In genomic region chr1:134399735-134400134, GRCm38 (mm10) we compare ENCODE assay signal across 17 mouse cellular contexts. TPM values are rescaled to one million over a fixed set of nuclear protein-coding genes. Genes with fewer than 3 reads are reported as not detected.
DNase-seq lines count a peak whose midpoint lies in the region; TF ChIP-seq lines count a peak whose summit lies in the region.
"Had no signal": no experiment of that assay in that cellular context is flagged by ENCODE, and none has a peak within 500 bp of the region (broad histone marks: within the 10 kb centered on the region; RNA-seq: fewer than 3 reads in every experiment).

No protein-coding gene starts in this region.

- no peak for DNase-seq in gastrocnemius, adult 2 months
- DNase-seq in gastrocnemius, adult 18-20 months (ENCODE audit: low spot score), result no peak
- peak; percentile 40 for DNase-seq in retina, embryonic 14.5 days (ENCODE audit: low spot score)
- no peak for DNase-seq in retina, postnatal 1 day
- DNase-seq in c-Kit-positive CD71-positive TER-119-positive erythroid progenitor cells, embryonic 14.5 days (ENCODE audit: low spot score), result peak; percentile 60
- DNase-seq in right cerebral cortex, postnatal 4 days, result no peak
- DNase-seq in left cerebral cortex, adult 18-20 months (ENCODE audit: low spot score in 2 of 2), result no peak
- DNase-seq: thymus, postnatal 14 days had no signal

- no peaks in the 10 kb centered on the region for H3K4me1 ChIP-seq in small intestine, adult 2 months (ENCODE audit: control insufficient read depth, insufficient read depth, insufficient read length, low read length)
- H3K4me1 ChIP-seq: heart, embryonic 13.5 days; hindbrain, embryonic 12.5 days had no signal

- no peak overlapping the region for H3K27ac ChIP-seq in gastrocnemius, adult 2 months
- H3K27ac ChIP-seq in small intestine, adult 2 months (ENCODE audit: insufficient read depth, low read depth, low read length), result no peak overlapping the region
- H3K27ac ChIP-seq: heart, embryonic 13.5 days; hindbrain, embryonic 12.5 days had no signal

- TF ChIP-seq POLR2A in small intestine, adult 2 months (IDR thresholded peaks at IDR 0.05; ENCODE audit: low read depth, low read length), result no peak

- no peak overlapping the region for H3K4me3 ChIP-seq in gastrocnemius, adult 2 months
- H3K4me3 ChIP-seq in small intestine, adult 2 months (ENCODE audit: low read depth, low read length), result no peak overlapping the region
- H3K4me3 ChIP-seq: heart, embryonic 13.5 days; hindbrain, embryonic 12.5 days had no signal

- 63% methylated on average over 5 of the region's 5 CpGs for WGBS in small intestine, adult 2 months

- H3K27me3 ChIP-seq in small intestine, adult 2 months (ENCODE audit: control insufficient read depth, insufficient read depth, low read length), result no peaks in the 10 kb centered on the region
- H3K27me3 ChIP-seq: heart, embryonic 13.5 days; hindbrain, embryonic 12.5 days had no signal

- intact Hi-C loops in gastrocnemius, adult 2 months (cut with DNase I), result no loop called here

- peak; percentile 34; the same call in 1 of the 2 replicates for TF ChIP-seq CTCF in gastrocnemius, adult 2 months (IDR thresholded peaks at IDR 0.05)
- TF ChIP-seq CTCF in small intestine, adult 2 months (IDR thresholded peaks at IDR 0.05; ENCODE audit: extremely low read depth, insufficient read length, insufficient replicate concordance, low read depth, low read length), result peak; percentile 16; the same call in 1 of the 2 replicates

- H3K36me3 ChIP-seq in small intestine, adult 2 months (ENCODE audit: control insufficient read depth, insufficient read depth, low read length), result no peaks in the 10 kb centered on the region
- H3K36me3 ChIP-seq: heart, embryonic 13.5 days; hindbrain, embryonic 12.5 days had no signal

RNA-seq across cellular contexts. Expression of gene Cyb5r1, which starts 5.6 kb away (rescaled TPM):
- 10 to 100 TPM; 82.3 to 84.1 TPM for total RNA-seq in gastrocnemius, adult 2 months (2021)
- 10 to 100 TPM; 80.0 to 84.8 TPM for total RNA-seq in gastrocnemius, adult 18-20 months (2021)
- polyA plus RNA-seq in small intestine, adult 2 months (2012; rRNA removed), result 11.8 and 17.8 TPM in 2 replicates
- 10 to 100 TPM; 22.4 to 30.3 TPM for total RNA-seq in left cerebral cortex, adult 18-20 months (2021)

RNA-seq across cellular contexts. Expression of gene 4933406M09Rik, which starts 14.0 kb away (rescaled TPM):
- not detected for total RNA-seq in gastrocnemius, adult 2 months (2021)
- total RNA-seq in gastrocnemius, adult 18-20 months (2021), result not detected
- not detected in 2 replicates for polyA plus RNA-seq in small intestine, adult 2 months (2012; rRNA removed)
- total RNA-seq in left cerebral cortex, adult 18-20 months (2021), result not detected
- total RNA-seq: layer of hippocampus, postnatal 25 days; liver, adult 2 months; megakaryocyte-erythroid progenitor cell, adult 5-6 weeks had no signal
- polyA plus RNA-seq: brain, embryonic 14.5 days; cortical plate, adult 2 months; heart, embryonic 13.5 days; hindbrain, embryonic 12.5 days; kidney, embryonic 16.5 days; liver, adult 2 months had no signal

RNA-seq across cellular contexts. Expression of gene Adipor1, which starts 15.4 kb away (rescaled TPM):
- 100 to 1,000 TPM; 163 to 196 TPM for total RNA-seq in gastrocnemius, adult 2 months (2021)
- total RNA-seq in gastrocnemius, adult 18-20 months (2021), result 100 to 1,000 TPM; 184 to 193 TPM
- polyA plus RNA-seq in small intestine, adult 2 months (2012; rRNA removed), result 59.6 and 97.7 TPM in 2 replicates
- 10 to 100 TPM; 59.3 to 61.4 TPM for total RNA-seq in left cerebral cortex, adult 18-20 months (2021)

RNA-seq across cellular contexts. Expression of gene Tmem183a, which starts 38.0 kb away (rescaled TPM):
- total RNA-seq in gastrocnemius, adult 2 months (2021), result 10 to 100 TPM; 12.3 to 12.4 TPM
- 10 to 100 TPM; 10.1 to 10.4 TPM for total RNA-seq in gastrocnemius, adult 18-20 months (2021)
- 82.6 and 133 TPM in 2 replicates for polyA plus RNA-seq in small intestine, adult 2 months (2012; rRNA removed)
- total RNA-seq in left cerebral cortex, adult 18-20 months (2021), result 10 to 100 TPM; 65.6 to 69.1 TPM

RNA-seq across cellular contexts. Expression of gene Klhl12, which starts 55.6 kb away (rescaled TPM):
- total RNA-seq in gastrocnemius, adult 2 months (2021), result 10 to 100 TPM; 17.9 to 20.6 TPM
- total RNA-seq in gastrocnemius, adult 18-20 months (2021), result 10 to 100 TPM; 18.0 to 20.3 TPM
- 1.2 and 2.3 TPM in 2 replicates for polyA plus RNA-seq in small intestine, adult 2 months (2012; rRNA removed)
- 10 to 100 TPM; 37.0 to 37.3 TPM for total RNA-seq in left cerebral cortex, adult 18-20 months (2021)

Comparison
In these comparisons a context has a peak if more than half of its experiments do, and no peak if none do; other contexts are left out.
1. DNase-seq: peak in retina, embryonic 14.5 days (single experiment) and c-Kit-positive CD71-positive TER-119-positive erythroid progenitor cells, embryonic 14.5 days (single experiment); none in gastrocnemius, adult 2 months (single experiment), gastrocnemius, adult 18-20 months (single experiment), retina, postnatal 1 day (single experiment), right cerebral cortex, postnatal 4 days (single experiment) and left cerebral cortex, adult 18-20 months (0 of 2).